Mouse (Mus musculus) gastrocnemius, postnatal 4 days (tissue): Measurements from ENCODE around the gene Slc25a1. TPM values are rescaled to one million over a fixed set of nuclear protein-coding genes. Genes with fewer than 3 reads are reported as not detected.

ENCODE experiments used
- DNase-seq, 2 experiments: peaks; one replicate each; pipeline ENCODE4 v3.0.0; 2021 to 2022; ENCODE audit warnings: low spot score in 2 of 2, mixed read lengths in 2 of 2
- total RNA-seq, 2 experiments: library from RNA; stranded (reverse); gene quantifications; 2 replicates each; pipeline ENCODE4 v1.2.3; 2021

Slc25a1 gene
- total RNA-seq, 2 experiments from 2014 or later, result 14.1 to 16.2 TPM

DNA sequence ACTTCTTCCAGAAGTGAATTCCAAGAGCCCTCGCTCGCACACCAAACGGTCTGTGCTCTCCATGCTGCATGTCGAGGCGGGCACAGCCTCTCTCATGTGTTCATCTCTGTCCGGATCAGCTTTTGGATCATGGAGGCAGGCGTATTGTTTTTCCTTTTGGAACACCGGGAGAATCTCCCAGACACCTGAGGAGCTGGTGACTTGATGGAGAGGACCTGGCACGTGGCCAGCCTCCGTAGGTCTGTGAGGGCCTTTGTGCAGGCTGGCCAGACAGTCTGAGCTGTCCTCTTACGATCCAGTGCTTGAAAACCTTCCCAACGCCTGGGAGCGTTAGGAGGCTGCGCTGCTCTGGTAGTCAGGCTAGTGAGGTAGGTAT lies 5.9 kb downstream of the Slc25a1 start:
- DNase-seq, result no peak

DNA sequence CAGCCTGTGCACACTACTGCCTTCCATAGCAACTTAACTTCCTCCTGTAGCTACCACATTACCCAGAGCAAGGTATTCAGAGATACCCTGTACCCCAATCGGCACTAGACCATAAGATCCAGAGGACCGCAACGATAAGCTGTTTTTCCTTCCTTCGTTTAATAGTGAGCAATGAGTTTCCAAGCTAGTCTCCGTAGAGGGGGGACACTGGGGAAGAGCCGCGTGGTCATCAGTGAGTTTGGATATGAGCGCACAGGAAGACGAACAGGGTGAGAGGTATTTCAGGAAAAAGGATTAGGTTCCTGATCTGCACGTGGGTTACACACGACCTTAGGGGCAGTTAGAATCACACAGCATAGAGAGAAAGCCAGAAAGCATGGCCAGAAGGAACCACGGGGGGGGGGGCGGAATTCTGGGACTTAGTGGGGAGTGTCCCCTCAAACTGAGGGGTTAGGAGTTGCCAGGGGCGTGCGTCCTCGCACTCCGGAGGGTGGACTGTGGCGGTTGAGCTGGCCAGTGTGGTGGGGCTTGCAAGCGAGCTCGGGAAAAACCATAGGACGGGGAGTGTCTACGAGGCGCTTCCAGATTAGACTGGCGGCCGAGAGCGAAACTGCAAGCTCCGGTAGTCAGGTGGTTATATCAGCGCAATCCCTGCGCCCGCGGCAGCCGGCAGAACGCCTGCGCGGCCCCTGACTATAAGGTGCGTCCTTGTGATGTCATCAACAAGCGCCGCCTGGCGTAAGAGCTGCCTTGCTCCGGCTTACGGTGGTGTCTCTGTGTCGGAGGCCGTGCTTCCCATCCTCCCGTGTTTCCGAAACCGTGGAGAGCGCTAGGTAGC lies 6.5 kb downstream of the Slc25a1 start:
- peak; percentile 91 to 96 for DNase-seq

DNA sequence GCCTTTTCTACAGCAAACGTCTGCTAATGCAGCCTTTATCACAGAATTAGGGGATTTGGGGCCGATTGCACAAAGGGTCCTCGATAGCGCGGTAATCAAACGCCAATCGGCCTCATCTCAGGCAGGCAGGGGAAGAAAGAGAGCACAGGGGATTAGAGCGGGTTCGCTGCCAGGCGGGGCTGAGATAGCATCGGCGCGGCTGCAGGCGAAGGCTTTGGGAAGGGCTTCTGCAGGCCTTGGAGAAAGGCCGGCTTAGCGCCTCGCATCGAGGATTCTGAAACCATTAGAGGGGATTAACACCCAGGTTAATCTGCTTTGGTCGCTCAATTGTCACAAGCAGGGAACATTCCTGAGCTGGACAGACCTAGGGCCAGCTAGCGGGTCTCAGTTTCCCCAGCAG lies 7.4 kb downstream of the Slc25a1 start:
- DNase-seq, result no peak

DNA sequence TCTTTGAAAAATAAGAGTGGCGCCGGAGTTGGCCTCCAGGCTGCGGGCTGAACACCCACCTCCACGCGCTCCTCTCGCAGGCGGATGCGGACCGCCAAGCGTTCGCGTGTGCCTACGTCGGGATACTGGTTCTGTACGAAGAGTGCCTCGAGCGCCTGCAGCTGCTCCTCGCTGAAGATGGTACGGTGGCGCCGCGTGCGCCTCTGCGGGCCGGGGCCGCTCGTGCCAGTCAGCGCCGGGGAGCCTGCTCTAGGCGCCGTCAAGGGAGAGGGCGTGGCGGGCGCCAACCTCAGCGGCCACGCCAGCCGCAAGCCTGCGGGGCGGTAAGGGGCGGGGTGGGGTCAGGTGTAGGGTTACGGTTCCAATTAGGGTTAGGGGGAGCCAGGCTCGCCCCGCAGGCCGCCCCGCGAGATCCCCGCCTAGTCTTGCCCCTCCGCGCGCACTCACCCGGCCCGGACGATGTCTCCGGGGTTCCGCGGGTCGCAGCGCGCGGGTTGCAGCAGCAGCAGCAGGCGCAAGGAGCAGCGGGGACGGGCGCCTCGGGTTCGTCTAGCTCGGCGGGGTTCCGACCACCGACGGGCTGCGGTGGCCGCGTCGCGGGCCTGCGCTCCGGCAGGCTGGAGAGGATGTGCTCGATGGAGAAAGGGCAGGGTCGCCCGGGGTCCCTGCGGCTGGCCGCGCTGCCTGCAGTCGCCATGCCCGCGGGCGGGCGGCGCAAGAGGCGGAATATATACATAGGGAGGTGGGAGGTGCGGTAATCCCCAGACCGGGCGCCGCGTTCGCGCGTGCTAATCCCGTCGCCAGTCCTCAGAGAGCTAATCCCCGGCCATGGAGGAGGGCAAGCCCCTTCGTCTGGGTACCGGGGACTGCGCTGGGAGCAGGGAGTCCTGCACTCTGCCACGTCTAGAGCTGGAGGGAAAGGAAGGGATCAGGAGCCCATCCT lies 13.4 kb downstream of the Slc25a1 start, which contains the start of gene Gsc2:
Gsc2 (minus strand) TSS at position 753 of the 943 bp plus-strand sequence.
- no peak for DNase-seq

DNA sequence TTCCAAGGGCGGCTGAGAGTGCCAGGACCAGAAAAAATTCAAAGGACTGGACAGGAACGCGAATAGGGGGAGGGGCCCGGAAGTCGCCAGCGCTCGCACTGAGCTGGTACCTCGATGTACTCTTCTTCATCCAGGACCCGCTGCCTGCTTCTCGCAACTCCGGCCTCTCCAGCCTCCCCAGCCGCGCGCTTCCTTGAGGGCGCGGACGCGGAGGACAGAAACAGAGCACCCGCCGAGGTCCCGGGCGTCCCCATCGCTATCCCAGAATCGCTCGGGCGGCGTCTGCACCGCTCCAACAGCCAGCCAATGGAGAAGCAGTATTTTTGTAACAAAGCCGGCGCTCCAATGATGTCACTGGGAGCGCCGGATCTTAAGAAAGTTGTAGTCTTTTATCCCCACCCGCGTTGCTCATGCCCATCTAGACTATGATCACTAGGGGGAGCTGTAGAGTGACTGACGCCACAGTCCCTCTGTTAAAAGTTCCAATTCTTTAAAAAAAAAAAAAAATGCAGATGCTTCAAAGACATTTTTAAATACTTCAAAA lies 16.9 kb downstream of the Slc25a1 start, which contains the start of gene Ess2:
Ess2 (minus strand) TSS at position 297 of the 544 bp plus-strand sequence.
- DNase-seq, result peak; percentile 62 to 86

DNA sequence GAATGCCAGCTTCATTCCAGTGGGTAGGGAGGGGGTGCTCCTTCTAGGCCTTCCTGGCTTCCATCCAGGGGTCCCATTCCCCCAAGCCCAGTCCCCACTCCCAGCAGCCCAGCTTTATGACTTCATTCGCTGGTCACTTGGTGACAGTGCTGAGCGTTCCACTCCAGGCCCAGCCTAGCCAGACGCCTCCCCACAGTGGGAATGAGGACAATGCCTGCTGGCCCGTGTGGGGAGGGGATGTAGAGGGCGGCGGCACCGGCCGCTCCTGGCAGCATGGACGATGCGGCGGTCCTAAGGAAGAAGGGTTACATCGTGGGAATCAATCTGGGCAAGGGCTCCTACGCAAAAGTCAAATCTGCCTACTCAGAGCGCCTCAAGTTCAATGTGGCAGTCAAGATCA lies 29.6 kb downstream of the Slc25a1 start, which contains the start of the genes Dgcr2 and Tssk2:
Dgcr2 (minus strand) TSS at position 101 of the 400 bp plus-strand sequence.
Tssk2 (plus strand) TSS at position 176 of the 400 bp plus-strand sequence.
- peak in 1 of 2 experiments; percentile 14 for DNase-seq

DNA sequence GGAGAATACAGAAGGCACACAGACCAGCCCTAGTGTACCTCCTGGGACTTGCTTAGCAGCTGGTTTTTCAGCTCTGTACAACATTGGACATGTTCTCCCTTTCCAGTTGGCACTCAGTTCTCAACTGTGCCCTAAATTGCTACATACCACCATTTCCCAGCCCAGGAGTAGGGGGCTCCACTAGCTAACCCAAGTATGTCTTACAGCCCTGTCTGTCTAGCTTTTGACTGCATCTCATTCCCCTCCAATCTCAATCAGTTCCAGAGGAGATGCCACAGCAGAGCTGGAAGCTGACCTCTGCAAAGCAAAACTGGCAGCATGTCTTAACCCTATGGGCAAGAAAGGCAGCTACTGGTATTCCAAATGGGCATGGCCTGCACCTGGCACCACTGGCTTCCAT lies 31.9 kb downstream of the Slc25a1 start:
- DNase-seq, result peak in 1 of 2 experiments; percentile 13

DNA sequence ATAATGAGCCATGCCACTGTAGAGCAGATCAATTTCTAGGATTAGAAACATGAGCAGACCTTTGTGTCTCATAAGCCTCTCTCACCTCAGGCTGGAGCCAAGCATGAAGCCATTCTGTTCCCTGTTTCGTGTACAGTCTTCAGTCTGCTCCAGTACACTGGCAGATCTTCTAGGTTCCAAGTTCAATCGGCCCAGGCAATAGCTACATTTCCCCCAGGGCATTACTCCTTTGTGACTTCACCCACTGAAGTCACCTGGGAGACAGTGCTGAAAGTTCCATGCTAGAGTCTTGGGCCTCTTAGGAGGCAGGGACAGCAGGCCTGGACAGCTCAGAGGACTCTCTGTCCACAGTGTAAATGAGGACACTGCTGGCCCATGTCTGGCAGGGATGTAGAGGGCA lies 34.1 kb downstream of the Slc25a1 start, which contains the start of gene Tssk1:
Tssk1 (plus strand) TSS at position 301 of the 400 bp plus-strand sequence.
- peak in 1 of 2 experiments; percentile 14 for DNase-seq

DNA sequence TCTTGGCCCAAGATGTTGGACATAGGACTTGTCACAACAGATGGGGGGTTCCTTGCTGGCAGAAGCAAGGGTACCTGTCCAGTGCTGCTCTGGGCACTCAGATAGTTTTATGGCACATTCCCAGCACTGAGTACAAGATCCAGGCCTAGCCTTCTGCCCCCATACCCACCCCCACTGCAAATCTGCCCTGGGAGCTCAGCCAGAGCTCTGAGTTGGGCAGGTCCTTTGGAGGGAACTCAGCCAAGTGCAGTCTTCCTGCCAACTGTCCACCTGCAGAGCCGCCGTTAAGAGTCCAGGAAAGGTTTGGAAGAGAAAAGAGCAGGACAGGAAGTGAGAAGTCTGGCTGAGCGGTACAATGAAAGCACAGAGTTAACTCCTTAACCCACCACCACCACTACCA lies 35.4 kb downstream of the Slc25a1 start:
- peak in 1 of 2 experiments; percentile 14 for DNase-seq

DNA sequence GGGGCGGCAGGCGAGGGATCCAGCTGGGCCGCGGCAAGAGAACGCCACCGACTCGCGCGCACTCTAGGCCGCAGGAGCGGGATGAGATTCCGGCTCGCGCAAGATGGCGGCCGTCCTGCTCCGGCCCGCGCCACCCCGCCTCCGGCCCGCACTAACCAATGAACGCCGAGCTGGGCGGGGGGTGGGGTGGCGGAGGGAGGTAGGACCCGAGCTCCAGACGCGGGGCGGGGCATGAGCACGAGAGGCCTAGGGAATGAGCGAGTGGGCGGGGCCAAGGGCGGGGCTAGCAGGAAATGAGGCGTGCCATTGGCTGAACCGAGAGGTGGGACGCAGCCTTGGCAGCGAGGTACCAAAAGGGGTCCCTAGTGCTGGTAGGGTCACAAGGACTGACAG lies 36.5 kb downstream of the Slc25a1 start, which contains the start of gene Gm20518:
Gm20518 (minus strand) TSS at position 105 of the 393 bp plus-strand sequence.
- peak; percentile 97 to 99 for DNase-seq

DNA sequence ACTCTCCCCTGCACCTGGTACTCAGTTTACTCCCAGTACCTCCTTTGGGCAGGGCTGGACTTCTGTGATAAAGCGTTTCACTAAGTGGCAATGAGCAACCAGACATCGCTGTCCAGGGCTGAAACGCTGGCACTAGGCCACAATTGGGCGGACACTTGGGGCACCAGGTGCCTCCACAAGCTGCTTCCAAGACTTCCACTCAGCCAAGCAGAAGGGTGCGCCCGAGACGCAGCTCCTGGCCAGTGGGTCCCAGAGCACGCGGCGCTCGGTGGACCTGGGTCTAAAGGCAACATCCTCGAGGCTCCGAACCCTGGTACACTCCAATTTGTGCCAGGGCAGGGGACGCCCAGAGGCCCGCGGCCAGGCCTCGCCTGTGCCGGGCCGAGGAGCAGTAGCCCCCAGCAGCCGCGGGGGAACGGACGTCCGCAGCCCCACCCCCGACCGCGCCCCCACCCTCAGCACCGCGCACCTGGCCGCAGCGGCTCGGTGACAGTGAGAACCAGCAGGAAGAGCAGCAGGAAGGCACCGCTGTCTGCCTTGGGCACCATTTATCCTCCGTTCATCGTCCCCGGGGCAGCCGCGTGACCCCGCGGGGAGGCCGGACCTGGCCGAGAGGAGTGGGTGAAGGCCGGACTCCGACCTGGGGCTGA lies 37.0 kb downstream of the Slc25a1 start:
- DNase-seq, result peak; percentile 38 to 76

DNA sequence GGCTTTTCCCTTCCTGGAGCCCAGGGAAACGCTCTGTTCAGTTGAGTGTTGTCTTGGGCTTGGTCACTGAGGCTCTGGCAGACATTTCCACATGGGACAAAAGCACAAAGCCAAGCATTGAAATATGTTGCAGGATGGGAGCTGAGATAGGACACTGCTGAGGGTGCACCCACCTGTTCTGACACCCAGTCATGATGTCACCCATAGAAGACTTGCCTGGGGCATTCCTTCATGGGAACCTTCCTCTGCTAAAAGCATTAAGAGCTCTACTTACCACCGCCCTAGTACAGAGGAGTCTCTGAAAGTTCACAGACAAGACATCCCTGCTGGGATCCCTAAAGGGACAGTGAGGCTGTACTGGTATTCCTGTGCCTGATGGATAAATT lies 37.7 kb downstream of the Slc25a1 start:
- peak in 1 of 2 experiments; percentile 6 for DNase-seq

DNA sequence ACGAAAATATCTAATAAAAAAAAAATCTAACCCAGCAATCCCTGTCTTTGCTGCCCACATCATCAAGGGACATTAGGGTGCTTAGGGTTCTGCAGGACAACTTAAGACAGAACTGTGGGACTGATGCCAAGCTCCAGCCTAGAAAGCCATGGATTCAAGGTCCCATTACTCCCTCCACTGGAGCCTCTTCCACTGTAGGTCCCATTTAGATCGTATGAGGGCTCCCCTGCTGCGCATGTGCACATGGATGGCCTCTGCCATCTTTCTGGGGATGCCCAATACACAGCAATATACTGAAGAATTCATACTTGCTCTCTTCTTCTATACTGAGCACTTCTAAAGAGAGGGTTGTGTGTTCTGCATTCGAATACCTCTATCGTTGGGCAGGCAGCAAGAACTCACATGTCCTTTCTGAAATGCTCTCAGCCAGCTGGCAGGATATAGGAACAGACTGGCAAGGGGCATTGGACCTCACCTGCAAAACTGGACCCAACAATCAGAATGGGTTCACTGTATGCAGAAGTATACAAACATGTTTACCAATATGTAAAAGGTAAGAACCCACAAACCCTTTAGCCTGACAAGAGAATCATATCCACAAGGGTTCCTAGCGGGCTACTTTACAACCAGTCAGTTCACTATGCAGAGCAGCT lies 38.2 kb downstream of the Slc25a1 start:
- peak in 1 of 2 experiments; percentile 7 for DNase-seq

DNA sequence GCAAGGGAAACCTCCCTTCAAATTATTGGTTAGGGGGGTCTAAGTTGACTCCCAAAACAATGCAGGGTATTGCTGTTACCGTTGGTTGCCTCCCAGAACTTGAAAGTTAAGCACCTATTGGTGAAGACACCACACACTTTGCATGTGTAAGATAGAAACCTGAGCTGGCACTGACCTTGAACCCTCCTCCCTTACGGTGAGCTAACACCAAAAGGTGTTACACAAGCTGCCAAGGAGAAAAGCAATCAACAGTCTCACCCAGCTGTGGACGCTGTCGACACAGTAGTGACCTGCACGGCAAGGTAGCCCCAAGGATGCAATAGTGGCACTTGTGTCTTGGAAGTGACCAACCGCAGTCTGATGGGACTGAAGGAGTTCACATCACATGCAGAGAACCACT lies 43.9 kb downstream of the Slc25a1 start:
- peak in 1 of 2 experiments; percentile 6 for DNase-seq

DNA sequence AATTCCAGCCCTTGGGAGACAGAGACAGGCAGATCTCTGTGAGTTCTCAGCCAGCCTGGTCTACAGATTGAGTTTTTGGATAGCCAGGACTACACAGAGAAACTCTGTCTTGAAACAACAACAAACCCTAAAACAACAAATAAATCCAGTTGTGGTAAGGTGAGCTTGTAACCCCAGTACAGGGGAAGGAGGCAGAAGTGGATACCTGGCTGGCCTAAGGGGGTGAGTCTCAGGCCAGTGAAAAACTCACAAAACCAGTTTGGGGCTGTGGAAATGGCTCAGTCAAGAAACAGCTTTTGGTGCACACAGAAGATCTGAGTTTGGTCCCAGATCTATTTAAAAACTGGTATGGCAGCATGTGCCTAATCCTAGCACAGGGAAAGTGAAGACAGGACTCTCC lies 45.8 kb downstream of the Slc25a1 start:
- peak in 1 of 2 experiments; percentile 5 for DNase-seq

DNA sequence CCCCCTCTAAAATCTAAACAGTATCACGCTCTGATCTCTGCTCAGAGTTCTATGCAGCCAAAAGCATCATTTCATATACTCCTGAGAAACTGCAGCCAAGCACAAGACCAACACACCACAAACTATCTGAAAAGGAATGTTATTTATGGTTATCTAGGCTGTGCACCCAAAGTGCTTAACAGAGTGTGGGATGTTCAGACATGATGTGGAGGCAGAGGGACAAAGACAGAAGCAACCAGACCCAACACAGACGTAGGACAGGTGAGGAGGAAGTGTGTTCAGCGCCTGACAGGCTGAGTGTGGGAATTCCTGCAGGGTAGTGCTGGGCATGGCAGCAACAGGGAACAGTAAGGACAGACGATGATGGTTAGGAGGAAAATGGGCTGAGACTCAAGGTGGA lies 48.4 kb downstream of the Slc25a1 start:
- DNase-seq, result no peak

DNA sequence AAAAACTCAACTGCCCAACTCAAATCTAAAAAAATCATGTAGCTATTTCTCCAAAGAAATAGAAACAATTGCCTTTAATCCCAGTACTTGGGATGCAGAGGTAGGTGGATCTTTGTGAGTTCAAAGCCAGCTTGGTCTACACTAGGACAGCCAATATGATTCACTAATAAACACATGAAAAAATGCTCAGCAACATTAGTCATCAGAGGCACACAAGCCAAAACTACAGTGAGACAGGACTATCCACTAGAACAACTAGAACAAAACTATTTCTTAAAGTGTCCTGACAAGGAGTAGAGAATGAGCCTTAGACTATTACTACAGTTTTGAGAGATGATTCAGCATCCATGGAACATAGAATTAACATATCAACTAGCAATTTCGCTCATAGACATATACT lies 51.9 kb downstream of the Slc25a1 start:
- DNase-seq, result no peak
